Mouse (Mus musculus) central nervous system, embryonic 11.5 days (tissue): ENCODE data around the gene Slc43a3. TPM values are rescaled to one million over a fixed set of nuclear protein-coding genes. Genes with fewer than 3 reads are reported as not detected.

ENCODE experiments used
- polyA plus RNA-seq: library from polyadenylated mRNA; depleted of rRNA; stranded (reverse); fragments of >200 nt; gene quantifications from 2 replicates; pipeline ENCODE4 v1.2.3, GENCODE M21; 2012; rRNA removed

Gene Slc43a3
- 25.1 and 55.6 TPM in 2 replicates for polyA plus RNA-seq

GRCm38 (mm10) chr2:84936474-84937429, at the start of gene Slc43a3:
Gene Slc43a3 (plus strand): TSS chr2:84936579.

GRCm38 (mm10) chr2:84980188-84980587, 43.8 kb downstream of the Slc43a3 start, which contains the start of gene Prg2:
Gene Prg2 (plus strand): TSS chr2:84980461.

GRCm38 (mm10) chr2:84987930-84988329, 51.6 kb downstream of the Slc43a3 start, which contains the start of gene Prg3:
Gene Prg3 (plus strand): TSS chr2:84988215.

Other genes starting within 250 kb of the Slc43a3 start
- gene Zdhhc5, start 221.4 kb upstream of the Slc43a3 start, polyA plus RNA-seq, result 21.0 and 34.9 TPM in 2 replicates
- gene Clp1, start 209.2 kb upstream of the Slc43a3 start, polyA plus RNA-seq, result 26.7 and 28.5 TPM in 2 replicates
- gene Ypel4, start 202.5 kb upstream of the Slc43a3 start, polyA plus RNA-seq, result 23.8 and 26.2 TPM in 2 replicates
- 15.6 and 52.5 TPM in 2 replicates for gene Gm19426, start 192.9 kb upstream of the Slc43a3 start, polyA plus RNA-seq
- 20.3 and 28.2 TPM in 2 replicates for gene Serping1, start 161.1 kb upstream of the Slc43a3 start, polyA plus RNA-seq
- gene Ube2l6, start 137.8 kb upstream of the Slc43a3 start, polyA plus RNA-seq, result 36.1 and 53.2 TPM in 2 replicates
- 0.05 and 0.21 TPM in 2 replicates for gene Smtnl1, start 113.9 kb upstream of the Slc43a3 start, polyA plus RNA-seq
- gene Timm10, start 109.6 kb upstream of the Slc43a3 start, polyA plus RNA-seq, result 68.3 and 99.3 TPM in 2 replicates
- gene Slc43a1, start 97.7 kb upstream of the Slc43a3 start, polyA plus RNA-seq, result 13.6 and 24.5 TPM in 2 replicates
- 4.2 and 5.0 TPM in 2 replicates for gene Rtn4rl2, start 49.9 kb upstream of the Slc43a3 start, polyA plus RNA-seq
- gene Prg2, start 43.9 kb downstream of the Slc43a3 start, polyA plus RNA-seq, result 4.5 and 14.3 TPM in 2 replicates
- gene Prg3, start 51.6 kb downstream of the Slc43a3 start, polyA plus RNA-seq, result 0.50 and 3.7 TPM in 2 replicates
- gene Ssrp1, start 100.7 kb downstream of the Slc43a3 start, polyA plus RNA-seq, result 320 and 392 TPM in 2 replicates
- gene P2rx3, start 100.9 kb downstream of the Slc43a3 start, polyA plus RNA-seq, result 4.5 and 8.9 TPM in 2 replicates
- 35.6 and 45.7 TPM in 2 replicates for gene Tnks1bp1, start 111.4 kb downstream of the Slc43a3 start, polyA plus RNA-seq
- gene Aplnr, start 199.6 kb downstream of the Slc43a3 start, polyA plus RNA-seq, result 12.0 and 23.3 TPM in 2 replicates